Mouse (Mus musculus) layer of hippocampus, adult 9-11 months (tissue): ENCODE results near the gene Hlf.

Experiments
- DNase-seq: peaks from one replicate; pipeline ENCODE4 v3.0.0; 2022

Gene Hlf

GRCm38 (mm10) chr11:90370789-90371291, 19.9 kb downstream of the Hlf start:
- DNase-seq: no peak

DNA sequence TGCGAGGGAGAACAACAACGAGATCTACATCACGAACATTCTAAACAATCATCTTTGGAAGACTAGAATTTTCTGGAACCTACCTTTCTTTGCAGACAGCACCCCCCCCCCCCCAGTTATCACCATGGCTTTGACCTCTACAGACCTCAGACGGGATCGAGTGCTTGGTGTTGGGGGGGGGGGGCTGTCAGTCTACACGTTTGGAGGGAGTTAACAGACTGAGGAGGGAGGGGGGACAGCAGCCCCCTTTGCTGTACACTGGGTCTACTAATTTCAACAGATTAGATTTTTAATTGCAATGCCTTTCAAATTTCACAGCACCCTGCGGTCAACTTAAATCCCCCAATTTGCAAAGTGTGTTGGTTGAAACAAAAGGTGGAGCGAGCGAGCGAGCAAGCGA, 20.3 kb downstream of the Hlf start:
- no peak for DNase-seq

DNA sequence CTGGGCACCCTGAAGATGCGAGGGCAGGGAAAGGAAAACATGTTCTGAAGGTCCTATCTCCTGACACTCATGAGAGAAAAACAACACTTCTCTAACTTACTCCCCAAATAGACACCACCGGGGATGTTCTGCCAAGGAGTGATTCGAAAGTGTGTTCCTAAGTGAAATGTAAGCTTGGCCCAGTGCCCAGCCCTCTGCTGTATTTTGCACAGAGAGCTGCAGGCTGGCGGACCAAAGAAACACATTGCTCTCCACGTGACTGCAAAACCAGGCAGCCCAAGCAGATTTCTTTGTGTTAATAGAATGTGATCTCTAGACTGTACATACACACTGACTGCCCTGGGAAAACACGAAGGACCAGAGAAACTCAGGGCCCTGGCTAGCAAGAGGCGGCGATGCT, 21.1 kb downstream of the Hlf start:
- DNase-seq: peak; percentile 97

DNA sequence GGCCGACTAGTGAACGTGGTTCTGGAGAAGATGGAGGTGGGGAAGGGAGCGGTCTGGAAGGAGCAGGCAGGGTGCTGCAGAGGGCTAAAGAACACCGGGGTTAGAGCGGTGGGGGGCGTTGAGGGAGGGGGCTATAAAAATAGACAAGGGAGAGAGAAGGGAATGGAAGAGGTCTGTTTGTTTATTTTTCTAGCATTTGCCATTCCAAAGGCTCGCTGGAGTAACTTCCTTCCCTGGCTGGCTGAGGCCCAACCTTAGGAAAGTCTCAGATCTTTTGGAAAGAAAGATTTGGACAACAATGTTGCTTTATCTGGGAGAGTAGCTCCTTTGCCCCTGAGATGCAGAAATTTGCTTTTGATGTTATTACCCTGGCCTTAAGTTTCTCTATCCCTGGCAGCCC, 21.6 kb downstream of the Hlf start:
- no peak for DNase-seq

- no peak for DNase-seq
These were observed 22.5 kb downstream of the Hlf start for GRCm38 (mm10) chr11:90367894-90368860.

GRCm38 (mm10) chr11:90364865-90365264, 25.8 kb downstream of the Hlf start:
- no peak for DNase-seq

DNA sequence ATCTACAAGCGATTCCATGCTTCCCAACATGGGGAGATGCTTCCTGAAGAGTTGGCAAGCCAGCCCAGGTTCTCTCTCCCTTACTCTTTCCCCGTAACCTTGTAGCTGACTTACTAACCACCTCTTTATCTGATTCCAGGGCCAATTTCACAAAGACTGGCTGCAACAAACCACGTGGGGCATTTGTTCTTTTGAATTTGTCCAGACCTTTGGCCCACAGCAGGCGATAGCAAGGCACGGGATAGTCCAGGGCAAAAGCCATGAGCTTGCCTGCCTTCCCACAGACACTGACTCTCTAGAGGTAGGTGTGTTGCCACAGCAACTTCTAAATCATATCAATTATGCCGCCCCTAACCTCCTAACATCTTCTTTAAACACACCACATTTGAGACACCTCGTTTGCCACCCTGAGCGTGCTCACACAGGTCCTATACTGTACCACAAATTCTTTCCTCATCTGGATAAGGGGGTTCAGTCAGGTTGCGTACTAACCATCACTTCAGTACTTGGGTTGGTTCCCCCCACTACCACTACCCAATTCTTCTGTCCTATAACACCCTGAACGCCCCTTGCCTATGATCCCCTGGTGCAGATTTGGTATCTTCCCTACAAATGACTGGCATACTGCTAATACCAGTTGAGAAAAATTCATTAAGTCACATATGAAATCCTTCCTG, 26.7 kb downstream of the Hlf start:
- no peak for DNase-seq

GRCm38 (mm10) chr11:90363406-90363805, 27.3 kb downstream of the Hlf start:
- no peak for DNase-seq

DNA sequence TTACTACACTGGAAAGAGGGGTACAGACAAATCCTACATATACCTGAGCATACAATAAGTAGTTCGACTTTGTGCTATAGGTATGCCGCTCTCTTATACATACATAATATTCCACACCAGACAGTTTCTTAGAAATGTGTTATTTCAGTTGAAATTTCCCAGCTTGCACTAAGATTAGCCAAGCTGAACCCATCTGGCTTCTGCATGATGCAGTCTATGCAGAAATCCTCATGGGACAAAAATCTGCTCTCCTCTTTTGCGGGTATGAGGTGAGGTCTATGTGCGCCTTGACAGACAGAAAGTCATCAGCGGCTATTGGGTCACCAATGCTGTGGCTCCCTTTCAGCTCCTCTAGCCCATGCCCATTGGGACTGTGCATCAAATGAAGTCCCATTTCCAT, 30.2 kb downstream of the Hlf start:
- DNase-seq: no peak

DNA sequence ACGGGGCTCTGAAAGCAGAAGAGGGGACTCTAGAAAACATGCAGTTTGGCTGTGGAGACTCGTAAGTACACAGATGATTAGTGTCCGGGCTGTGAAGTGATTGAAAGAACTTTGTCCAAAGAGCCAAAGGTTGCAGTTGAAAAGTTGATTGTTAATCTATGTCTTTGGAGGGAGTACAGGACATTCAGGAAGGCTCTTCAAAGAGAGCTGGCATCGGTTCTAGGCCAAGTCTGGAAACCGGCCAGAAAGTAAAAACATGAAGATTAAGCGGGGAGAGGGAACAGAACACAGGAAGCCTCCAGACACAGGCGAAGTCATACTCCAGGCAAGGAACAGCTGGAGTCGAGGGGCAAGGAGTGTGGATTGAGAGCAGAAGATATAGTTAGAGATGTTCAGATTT, 32.6 kb downstream of the Hlf start:
- DNase-seq: no peak

- DNase-seq: no peak
These were observed 33.3 kb downstream of the Hlf start for GRCm38 (mm10) chr11:90357371-90357770.

DNA sequence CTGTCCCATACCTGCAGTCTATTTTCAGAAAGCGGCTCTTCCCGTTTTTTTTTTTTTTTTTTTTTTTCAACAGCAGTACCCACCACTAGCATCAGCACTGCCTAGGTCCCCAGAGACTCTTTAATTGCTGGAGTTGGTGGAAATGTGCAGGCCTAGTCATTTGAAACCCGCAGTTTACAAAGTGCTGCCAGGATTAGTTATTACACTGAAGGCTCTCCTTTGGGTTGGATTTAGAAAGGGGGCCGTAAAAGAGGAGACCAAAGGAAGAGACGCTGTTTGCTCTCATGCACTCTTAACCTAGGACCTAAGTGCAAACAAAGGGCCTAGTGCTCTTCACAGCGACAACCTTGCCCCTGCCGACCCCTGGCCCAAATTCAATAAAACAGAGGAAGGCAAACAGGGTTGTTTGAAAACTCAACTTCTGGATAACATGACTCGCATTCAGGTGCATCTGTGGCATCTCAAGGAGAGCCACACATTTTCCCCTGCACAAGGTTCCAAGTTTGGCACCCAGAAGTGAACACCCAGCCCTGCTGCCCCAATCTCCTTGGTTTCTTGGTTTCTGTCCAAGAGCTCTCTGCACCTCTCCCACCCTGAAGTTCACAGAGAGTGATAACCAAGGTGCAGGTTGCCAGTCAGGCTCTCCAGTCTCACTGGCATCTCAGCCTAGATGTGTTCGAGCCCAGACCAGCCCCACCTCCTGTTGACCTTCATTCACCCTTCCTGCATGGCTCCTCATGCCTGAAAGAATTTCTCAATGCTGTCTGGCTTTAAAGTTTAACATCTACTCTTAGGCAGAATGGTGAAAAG, 34.0 kb downstream of the Hlf start:
- DNase-seq: no peak

DNA sequence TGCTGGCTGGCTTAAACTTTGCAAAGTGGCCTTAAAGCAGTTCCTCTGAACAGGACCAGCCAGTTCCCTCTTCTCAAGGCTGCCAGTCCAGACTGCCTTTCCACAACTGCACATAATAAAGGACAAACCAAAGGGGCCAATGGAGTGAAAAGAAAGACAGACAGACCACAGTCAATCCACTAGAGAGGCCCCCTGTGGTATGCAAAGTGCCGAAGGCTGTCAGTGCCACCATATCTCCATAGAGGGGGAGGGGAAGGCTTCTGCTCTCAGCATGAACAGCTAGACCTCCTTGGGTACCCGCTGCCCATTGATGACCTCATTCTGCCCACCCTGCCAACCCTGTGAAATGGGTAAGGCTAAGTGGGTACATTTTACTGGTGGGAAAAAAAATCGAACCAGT, 34.7 kb downstream of the Hlf start:
- no peak for DNase-seq

GRCm38 (mm10) chr11:90355270-90355681, 35.4 kb downstream of the Hlf start:
- no peak for DNase-seq

GRCm38 (mm10) chr11:90352696-90353095, 38.0 kb downstream of the Hlf start:
- DNase-seq: no peak

- no peak for DNase-seq
These were observed 40.6 kb downstream of the Hlf start for GRCm38 (mm10) chr11:90350153-90350512.

DNA sequence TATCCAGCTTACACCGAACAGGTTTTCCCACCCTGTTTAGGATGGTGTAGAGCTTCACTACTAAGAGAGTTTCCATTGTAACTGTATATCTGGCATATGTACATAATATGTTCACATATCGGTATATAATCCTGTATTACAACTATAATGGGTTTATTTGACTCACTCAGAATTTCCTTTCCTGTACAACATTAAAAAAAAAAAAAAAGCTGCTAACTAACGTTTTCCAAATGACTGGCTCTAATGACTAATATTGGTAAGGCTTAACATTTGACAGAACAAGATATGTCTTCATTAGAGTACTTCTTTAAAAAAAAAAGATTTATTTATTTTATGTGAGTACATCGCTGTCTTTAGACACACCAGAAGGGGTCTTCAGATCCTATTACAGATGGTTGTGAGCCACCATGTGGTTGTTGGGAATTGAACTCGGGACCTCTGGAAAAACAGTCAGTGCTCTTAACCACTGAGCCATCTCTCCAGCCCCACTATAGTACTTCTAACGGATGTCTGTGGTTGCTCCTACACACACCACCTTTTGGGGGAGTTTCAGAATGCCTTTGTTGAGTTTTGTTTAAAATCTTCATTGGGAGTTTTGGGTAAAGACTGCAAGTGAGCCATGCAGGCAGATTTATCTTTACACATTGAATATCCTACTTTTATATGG, 41.1 kb downstream of the Hlf start:
- DNase-seq: no peak

DNA sequence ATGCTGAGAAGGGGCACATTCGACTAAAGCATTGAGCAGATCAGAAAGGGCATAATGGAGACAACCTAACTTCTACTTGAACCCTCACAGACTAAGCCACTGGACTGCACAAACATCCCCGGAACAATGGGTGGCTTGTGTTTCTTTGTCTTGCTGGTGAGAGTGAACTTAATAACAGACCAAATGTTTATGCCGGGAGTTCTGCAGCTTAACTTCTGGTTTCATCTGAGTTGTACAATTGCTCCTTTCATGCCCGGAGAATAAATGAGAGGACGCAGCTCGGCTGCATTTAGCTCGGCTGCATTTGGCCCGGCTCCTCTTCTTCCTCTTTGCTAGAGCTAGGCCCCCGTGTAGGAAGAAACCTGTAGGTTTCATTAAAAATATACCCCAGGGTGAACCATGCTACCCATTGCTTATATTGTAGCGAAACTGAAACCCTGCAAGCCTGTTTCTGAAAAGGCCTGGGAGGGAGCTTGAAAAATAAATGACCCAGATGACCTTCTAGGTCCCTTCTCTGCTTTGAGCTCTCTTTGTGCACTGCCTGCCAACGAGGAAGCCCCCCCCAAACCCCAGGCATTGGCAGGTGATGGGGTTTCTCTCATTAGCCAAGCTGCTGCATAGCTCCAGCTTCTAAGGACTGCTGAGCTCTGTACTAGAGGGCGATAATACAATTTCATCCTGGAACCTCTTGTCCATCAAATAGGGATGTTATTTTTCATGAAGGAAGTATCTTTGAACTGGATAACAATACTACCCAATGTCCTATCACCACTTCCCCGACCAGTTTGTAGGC, 42.8 kb downstream of the Hlf start:
- no peak for DNase-seq

- DNase-seq: no peak
These were observed 44.9 kb downstream of the Hlf start for GRCm38 (mm10) chr11:90345746-90346145.

DNA sequence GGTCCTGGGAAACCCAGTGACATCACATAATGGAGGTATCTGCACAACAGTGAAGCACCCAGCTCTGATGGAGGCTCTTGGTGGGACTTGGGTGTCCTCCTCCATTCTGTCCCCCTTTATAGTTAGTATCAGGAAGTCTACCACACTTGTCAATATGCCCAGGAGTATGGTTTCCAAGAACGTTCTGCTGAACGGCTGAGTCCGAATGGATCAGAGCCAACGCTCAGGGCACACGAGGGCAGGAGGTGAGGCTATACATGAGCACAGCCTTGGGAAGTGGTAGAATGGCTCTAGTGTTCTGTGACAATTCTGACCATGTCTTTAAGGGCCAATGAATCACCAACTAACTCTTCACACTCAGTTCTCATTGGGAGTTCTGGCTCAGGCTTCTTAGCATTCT, 47.8 kb downstream of the Hlf start:
- DNase-seq: no peak

- no peak for DNase-seq
These were observed 48.4 kb downstream of the Hlf start for GRCm38 (mm10) chr11:90342267-90342666.

GRCm38 (mm10) chr11:90340836-90341235, 49.9 kb downstream of the Hlf start:
- DNase-seq: no peak
